32 mouse cellular contexts compared by ENCODE assay signal in the genomic region with DNA sequence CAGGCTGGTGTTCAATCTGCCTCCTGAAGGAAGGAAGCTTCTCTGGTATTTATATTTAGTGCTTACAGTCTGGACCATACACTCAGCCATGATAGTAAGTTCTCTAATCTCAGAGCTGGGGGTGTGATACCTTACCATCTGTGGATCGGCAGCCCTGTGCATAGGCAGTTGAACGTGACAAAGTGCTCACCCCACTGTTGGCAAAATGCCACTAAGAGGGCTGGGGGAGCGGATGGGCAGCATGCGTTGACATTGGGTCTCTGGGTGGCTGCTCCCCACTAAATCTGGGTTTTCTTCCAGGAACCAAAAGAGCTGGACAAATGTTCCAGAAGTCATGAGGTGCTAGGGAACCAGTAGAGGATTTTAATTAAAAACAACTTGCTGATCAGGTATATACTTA.
"Had no signal": no experiment of that assay in that cellular context is flagged by ENCODE, and none has a peak within 500 bp of the region (broad histone marks: within the 10 kb centered on the region; RNA-seq: fewer than 3 reads in every experiment).

No protein-coding gene starts in this region.

- DNase-seq: liver; liver, embryonic 13.5 days; liver, postnatal 0 days; lung, adult 18-20 months; lung, adult 2 months; lung, embryonic 14.5 days; lung, postnatal 10 days; lung, postnatal 14 days; lung, postnatal 36 days; lung, postnatal 4 days; midbrain, embryonic 14.5 days had no signal

- ATAC-seq: liver, embryonic 12.5 days; liver, postnatal 0 days; lung, postnatal 0 days; midbrain, embryonic 13.5 days; midbrain, embryonic 15.5 days; midbrain, embryonic 16.5 days had no signal

- H3K27ac ChIP-seq: limb, embryonic 10.5 days; limb, embryonic 12.5 days; limb, embryonic 13.5 days; limb, embryonic 15.5 days; liver, embryonic 12.5 days; liver, embryonic 13.5 days; liver, embryonic 14.5 days; liver, embryonic 15.5 days; lung, embryonic 15.5 days; macrophage; midbrain, embryonic 10.5 days; midbrain, embryonic 12.5 days; midbrain, embryonic 13.5 days; midbrain, embryonic 15.5 days; neural tube, embryonic 12.5 days; neural tube, embryonic 13.5 days had no signal

- H3K4me1 ChIP-seq: limb, embryonic 10.5 days; limb, embryonic 12.5 days; limb, embryonic 13.5 days; limb, embryonic 15.5 days; liver, embryonic 12.5 days; liver, embryonic 13.5 days; liver, embryonic 15.5 days; lung, embryonic 15.5 days; midbrain, embryonic 10.5 days; midbrain, embryonic 12.5 days; midbrain, embryonic 13.5 days; midbrain, embryonic 15.5 days; neural tube, embryonic 12.5 days; neural tube, embryonic 13.5 days had no signal

- H3K4me2 ChIP-seq: limb, embryonic 12.5 days; limb, embryonic 13.5 days; limb, embryonic 15.5 days; liver, embryonic 11.5 days; liver, embryonic 12.5 days; liver, embryonic 13.5 days; liver, embryonic 15.5 days; lung, embryonic 14.5 days; lung, embryonic 15.5 days; midbrain, embryonic 11.5 days; midbrain, embryonic 12.5 days; midbrain, embryonic 13.5 days; midbrain, embryonic 15.5 days; neural tube, embryonic 12.5 days; neural tube, embryonic 13.5 days had no signal

- H3K9me3 ChIP-seq: limb, embryonic 10.5 days; limb, embryonic 12.5 days; limb, embryonic 13.5 days; limb, embryonic 15.5 days; liver, embryonic 12.5 days; liver, embryonic 15.5 days; lung, embryonic 15.5 days; midbrain, embryonic 10.5 days; midbrain, embryonic 12.5 days; midbrain, embryonic 13.5 days; midbrain, embryonic 15.5 days; neural tube, embryonic 12.5 days; neural tube, embryonic 13.5 days had no signal

- H3K36me3 ChIP-seq: limb, embryonic 10.5 days; limb, embryonic 12.5 days; limb, embryonic 13.5 days; limb, embryonic 15.5 days; liver, embryonic 12.5 days; liver, embryonic 13.5 days; liver, embryonic 15.5 days; lung, embryonic 15.5 days; midbrain, embryonic 10.5 days; midbrain, embryonic 12.5 days; midbrain, embryonic 13.5 days; midbrain, embryonic 15.5 days; neural tube, embryonic 12.5 days; neural tube, embryonic 13.5 days had no signal

- H3K4me3 ChIP-seq: limb, embryonic 10.5 days; limb, embryonic 12.5 days; limb, embryonic 13.5 days; limb, embryonic 15.5 days; liver, embryonic 12.5 days; liver, embryonic 13.5 days; liver, embryonic 15.5 days; lung, embryonic 15.5 days; megakaryocyte, embryonic 14.5 days; midbrain, embryonic 10.5 days; midbrain, embryonic 12.5 days; midbrain, embryonic 13.5 days; midbrain, embryonic 15.5 days; myocyte; neural tube, embryonic 12.5 days; neural tube, embryonic 13.5 days had no signal

- H3K27me3 ChIP-seq: limb, embryonic 12.5 days; limb, embryonic 13.5 days; limb, embryonic 15.5 days; liver, embryonic 12.5 days; liver, embryonic 13.5 days; liver, embryonic 15.5 days; lung, embryonic 15.5 days; megakaryocyte, embryonic 14.5 days; midbrain, embryonic 12.5 days; midbrain, embryonic 15.5 days; neural tube, embryonic 12.5 days; neural tube, embryonic 13.5 days had no signal

- H3K9ac ChIP-seq: limb, embryonic 12.5 days; limb, embryonic 13.5 days; limb, embryonic 15.5 days; liver, embryonic 12.5 days; liver, embryonic 13.5 days; liver, embryonic 14.5 days; liver, embryonic 15.5 days; liver, postnatal 0 days; lung, embryonic 14.5 days; lung, embryonic 15.5 days; midbrain, embryonic 12.5 days; midbrain, embryonic 13.5 days; midbrain, embryonic 15.5 days; neural tube, embryonic 12.5 days; neural tube, embryonic 13.5 days had no signal
